Mouse (Mus musculus): Measurements from ENCODE around the gene Pheta1.
A peak's percentile ranks its signal among the peaks of the same experiment; 100 is the strongest.

The Pheta1 gene

GRCm38 (mm10) chr5:121825606-121826005, 23.2 kb upstream of the Pheta1 start:
- no peak for DNase-seq (ENCODE audit: low read depth, low spot score)

- no peak for DNase-seq (ENCODE audit: low read depth, low spot score)
Measured at GRCm38 (mm10) chr5:121827876-121828275, 20.9 kb upstream of the Pheta1 start.

GRCm38 (mm10) chr5:121828491-121829432, 20.0 kb upstream of the Pheta1 start:
- DNase-seq (ENCODE audit: low read depth, low spot score), result no peak

GRCm38 (mm10) chr5:121831002-121831601, 17.7 kb upstream of the Pheta1 start:
- DNase-seq (ENCODE audit: low read depth, low spot score), result no peak

GRCm38 (mm10) chr5:121832376-121833155, 16.2 kb upstream of the Pheta1 start:
- DNase-seq (ENCODE audit: low read depth, low spot score), result no peak

- DNase-seq (ENCODE audit: low read depth, low spot score), result no peak
Measured at GRCm38 (mm10) chr5:121833159-121833558, 15.6 kb upstream of the Pheta1 start.

GRCm38 (mm10) chr5:121833572-121834240, 15.1 kb upstream of the Pheta1 start:
- DNase-seq (ENCODE audit: low read depth, low spot score), result no peak

- no peak for DNase-seq (ENCODE audit: low read depth, low spot score)
Measured at GRCm38 (mm10) chr5:121834241-121834606, 14.6 kb upstream of the Pheta1 start.

GRCm38 (mm10) chr5:121834991-121835747, 13.6 kb upstream of the Pheta1 start:
- no peak for DNase-seq (ENCODE audit: low read depth, low spot score)

- no peak for DNase-seq (ENCODE audit: low read depth, low spot score)
Measured at GRCm38 (mm10) chr5:121835949-121836691, 12.7 kb upstream of the Pheta1 start.

GRCm38 (mm10) chr5:121836692-121837415, 11.9 kb upstream of the Pheta1 start:
- DNase-seq (ENCODE audit: low read depth, low spot score), result peak; percentile 88

GRCm38 (mm10) chr5:121837441-121838340, 11.1 kb upstream of the Pheta1 start, which contains the start of gene Sh2b3:
Gene Sh2b3 (minus strand): TSS chr5:121837646.
- DNase-seq (ENCODE audit: low read depth, low spot score), result peak; percentile 38

- no peak for DNase-seq (ENCODE audit: low read depth, low spot score)
Measured at GRCm38 (mm10) chr5:121838341-121839127, 10.2 kb upstream of the Pheta1 start.

- no peak for DNase-seq (ENCODE audit: low read depth, low spot score)
Measured at GRCm38 (mm10) chr5:121839128-121839473, 9.7 kb upstream of the Pheta1 start.

GRCm38 (mm10) chr5:121841516-121841915, 7.3 kb upstream of the Pheta1 start:
- DNase-seq (ENCODE audit: low read depth, low spot score), result no peak

- no peak for DNase-seq (ENCODE audit: low read depth, low spot score)
Measured at GRCm38 (mm10) chr5:121841973-121842372, 6.8 kb upstream of the Pheta1 start.

GRCm38 (mm10) chr5:121842665-121843118, 6.1 kb upstream of the Pheta1 start:
- peak; percentile 69 for DNase-seq (ENCODE audit: low read depth, low spot score)

All from forelimb bud, embryonic 11.5 days (tissue).